Mouse (Mus musculus): ENCODE results near the gene Ndufab1. TPM values are rescaled to one million over a fixed set of nuclear protein-coding genes. Genes with fewer than 3 reads are reported as not detected.
A peak's percentile ranks its signal among the peaks of the same experiment; 100 is the strongest.

Ndufab1 gene
- 582 and 605 TPM in 2 replicates for polyA plus RNA-seq (2015; fragmentation: Nextera tagmentation; extraction: Ambion mirVana)

DNA sequence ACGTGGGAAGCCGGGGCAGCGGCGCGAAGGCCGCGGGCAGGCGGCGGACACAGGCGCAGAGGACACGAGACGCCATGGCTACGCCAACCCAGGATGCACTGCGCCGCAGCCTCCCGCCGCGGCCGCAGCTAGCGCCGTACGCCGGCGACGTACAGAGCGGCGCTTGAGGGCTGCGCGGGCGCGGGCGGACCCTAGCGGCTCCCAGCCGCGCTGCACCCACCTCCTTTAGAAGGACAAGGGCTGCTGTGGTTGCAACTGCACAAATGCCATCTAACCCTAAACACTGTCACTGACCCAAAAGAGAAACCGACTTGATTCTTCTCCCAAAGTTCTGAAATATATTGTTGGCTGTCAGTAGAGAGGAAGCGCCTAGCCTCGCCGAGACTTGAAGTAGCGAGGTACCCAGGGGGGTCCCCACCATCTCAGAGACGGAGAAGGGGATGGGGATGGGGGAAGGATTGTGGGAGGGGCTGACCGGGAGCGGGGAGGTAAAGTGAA, at the start of gene Ndufab1:
Gene Ndufab1 (minus strand): TSS at position 140 of the 498 bp plus-strand sequence.
- under 1% methylated on average over 31 of the region's 43 CpGs for WGBS
- Histone ChIP-seq H3K27ac (replicated peaks) (peak within 1 kb of the TSS; percentile 58), H3K27me3 (ENCODE audit: control insufficient read depth, insufficient read depth, low read length) (no peaks in the 10 kb centered on the region)

DNA sequence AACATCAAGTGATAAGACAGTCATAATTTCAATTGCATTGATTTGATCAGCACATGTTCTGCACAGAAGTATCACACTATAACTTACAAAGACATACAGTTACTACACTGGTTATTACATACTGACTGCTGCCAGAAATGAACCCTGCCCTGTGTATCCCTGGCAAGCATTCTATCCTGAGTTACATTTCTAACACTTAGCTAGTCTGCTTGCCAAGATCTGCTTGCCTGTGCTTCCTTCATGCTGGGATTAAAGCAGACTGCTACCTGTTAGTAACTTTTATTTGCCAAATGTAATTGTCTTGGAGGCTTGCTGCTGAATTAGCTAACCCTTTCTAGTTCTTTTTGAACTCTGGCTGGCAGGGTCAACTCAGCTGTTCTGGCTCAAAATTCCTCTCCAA, 39.3 kb upstream of the Ndufab1 start:
- Histone ChIP-seq H3K9ac (ENCODE audit: low read length) (no peak overlapping the region), H3K4me2 (replicated peaks; ENCODE audit: low read depth) (no peak overlapping the region), H3K4me1 (replicated peaks; ENCODE audit: control insufficient read depth, insufficient read depth) (no peaks in the 10 kb centered on the region), H3K27me3 (ENCODE audit: control insufficient read depth, insufficient read depth, low read length) (no peaks in the 10 kb centered on the region), H3K36me3 (ENCODE audit: control insufficient read depth, insufficient read depth, low read length) (peaks cover 31% of the 10 kb centered on the region), H3K4me3 (ENCODE audit: low read depth, low read length) (no peak overlapping the region), H3K27ac (replicated peaks) (no peak overlapping the region), H3K9me3 (ENCODE audit: control insufficient read depth, low read length) (no peaks in the 10 kb centered on the region)
- DNase-seq (ENCODE audit: low spot score) (no peak), ATAC-seq (ENCODE audit: low FRiP score, low TSS enrichment) (no peak)
- TF ChIP-seq CTCF (IDR thresholded peaks at IDR 0.05; ENCODE audit: low read depth) (no peak), EP300 (optimal IDR thresholded peaks at IDR 0.05) (no peak)

More for the DNA sequence above, at the start of gene Ndufab1:
- Histone ChIP-seq H3K9ac (ENCODE audit: low read length) (peak within 1 kb of the TSS; percentile 82), H3K4me3 (ENCODE audit: low read depth, low read length) (peak within 1 kb of the TSS; percentile 69), H3K4me1 (replicated peaks; ENCODE audit: control insufficient read depth, insufficient read depth) (peaks cover 4% of the 10 kb centered on the region), H3K4me2 (replicated peaks; ENCODE audit: low read depth) (peak within 1 kb of the TSS; percentile 64), H3K9me3 (ENCODE audit: control insufficient read depth, low read length) (no peaks in the 10 kb centered on the region), H3K36me3 (ENCODE audit: control insufficient read depth, insufficient read depth, low read length) (no peaks in the 10 kb centered on the region; the same call in 1 of the 2 replicates)
- TF ChIP-seq CTCF (IDR thresholded peaks at IDR 0.05; ENCODE audit: low read depth) (peak; percentile 78), EP300 (optimal IDR thresholded peaks at IDR 0.05) (no peak)
- peak; percentile 99 for ATAC-seq (ENCODE audit: low FRiP score, low TSS enrichment)
- DNase-seq (ENCODE audit: low spot score): peak; percentile 89

DNA sequence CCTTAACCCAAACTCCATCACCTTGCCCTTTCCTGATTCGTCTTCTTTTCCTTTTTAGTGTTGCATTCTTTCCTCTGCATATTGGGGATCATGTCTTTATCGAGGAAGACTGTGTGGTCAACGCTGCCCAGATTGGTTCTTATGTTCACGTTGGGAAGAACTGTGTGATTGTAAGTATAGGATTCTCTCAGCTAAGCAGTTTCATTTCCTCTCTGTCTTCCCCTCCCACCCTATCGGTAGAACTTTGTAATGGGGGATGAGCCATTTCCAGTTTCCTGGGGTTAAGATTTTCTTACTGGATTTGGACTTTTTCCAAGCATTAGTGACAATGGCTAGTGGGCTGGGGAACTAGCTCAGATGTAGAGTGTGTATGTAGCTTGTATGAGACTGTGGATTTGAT, 36.5 kb upstream of the Ndufab1 start:
- no peaks in the 10 kb centered on the region for H3K27me3 ChIP-seq (ENCODE audit: control insufficient read depth, insufficient read depth, low read length)
- no peak overlapping the region for H3K27ac ChIP-seq (replicated peaks)
- DNase-seq (ENCODE audit: low spot score) (no peak), ATAC-seq (ENCODE audit: low FRiP score, low TSS enrichment) (no peak)
- H3K9ac ChIP-seq (ENCODE audit: low read length): no peak overlapping the region
- H3K4me3 ChIP-seq (ENCODE audit: low read depth, low read length): no peak overlapping the region
- 91% methylated on average over 5 of the region's 5 CpGs for WGBS
- TF ChIP-seq EP300 (optimal IDR thresholded peaks at IDR 0.05): no peak
- no peak for TF ChIP-seq CTCF (IDR thresholded peaks at IDR 0.05; ENCODE audit: low read depth)
- peaks cover 4% of the 10 kb centered on the region; the same call in 1 of the 2 replicates for H3K4me1 ChIP-seq (replicated peaks; ENCODE audit: control insufficient read depth, insufficient read depth)
- no peaks in the 10 kb centered on the region for H3K9me3 ChIP-seq (ENCODE audit: control insufficient read depth, low read length)
- H3K4me2 ChIP-seq (replicated peaks; ENCODE audit: low read depth): no peak overlapping the region
- H3K36me3 ChIP-seq (ENCODE audit: control insufficient read depth, insufficient read depth, low read length): peaks cover 28% of the 10 kb centered on the region

DNA sequence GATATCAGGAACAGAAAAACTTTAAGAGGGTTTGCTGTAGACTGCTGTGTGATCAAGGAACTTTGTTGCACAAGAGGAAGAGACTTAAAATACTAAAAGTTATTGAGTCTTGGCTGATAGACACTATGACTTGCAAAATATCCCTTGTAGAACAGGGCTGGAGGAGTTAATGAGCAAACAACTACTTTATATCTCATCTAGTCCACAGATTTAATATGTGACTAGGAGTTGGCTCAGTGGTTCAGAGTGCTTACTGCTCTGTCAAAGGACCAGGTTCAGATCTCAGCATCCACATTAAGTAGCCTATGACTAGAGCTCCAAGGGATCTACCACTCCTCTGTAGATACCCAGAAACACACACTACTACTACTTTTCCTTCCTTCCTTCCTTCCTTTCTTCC, 35.4 kb upstream of the Ndufab1 start:
- ATAC-seq (ENCODE audit: low FRiP score, low TSS enrichment) (no peak), DNase-seq (ENCODE audit: low spot score) (no peak)
- peaks cover 4% of the 10 kb centered on the region; the same call in 1 of the 2 replicates for H3K4me1 ChIP-seq (replicated peaks; ENCODE audit: control insufficient read depth, insufficient read depth)
- H3K36me3 ChIP-seq (ENCODE audit: control insufficient read depth, insufficient read depth, low read length): peaks cover 20% of the 10 kb centered on the region
- H3K9me3 ChIP-seq (ENCODE audit: control insufficient read depth, low read length): no peaks in the 10 kb centered on the region
- no peak overlapping the region for H3K27ac ChIP-seq (replicated peaks)
- no peaks in the 10 kb centered on the region for H3K27me3 ChIP-seq (ENCODE audit: control insufficient read depth, insufficient read depth, low read length)
- TF ChIP-seq CTCF (IDR thresholded peaks at IDR 0.05; ENCODE audit: low read depth) (no peak), EP300 (optimal IDR thresholded peaks at IDR 0.05) (no peak)
- no peak overlapping the region for H3K9ac ChIP-seq (ENCODE audit: low read length)
- H3K4me3 ChIP-seq (ENCODE audit: low read depth, low read length): no peak overlapping the region
- no peak overlapping the region for H3K4me2 ChIP-seq (replicated peaks; ENCODE audit: low read depth)

DNA sequence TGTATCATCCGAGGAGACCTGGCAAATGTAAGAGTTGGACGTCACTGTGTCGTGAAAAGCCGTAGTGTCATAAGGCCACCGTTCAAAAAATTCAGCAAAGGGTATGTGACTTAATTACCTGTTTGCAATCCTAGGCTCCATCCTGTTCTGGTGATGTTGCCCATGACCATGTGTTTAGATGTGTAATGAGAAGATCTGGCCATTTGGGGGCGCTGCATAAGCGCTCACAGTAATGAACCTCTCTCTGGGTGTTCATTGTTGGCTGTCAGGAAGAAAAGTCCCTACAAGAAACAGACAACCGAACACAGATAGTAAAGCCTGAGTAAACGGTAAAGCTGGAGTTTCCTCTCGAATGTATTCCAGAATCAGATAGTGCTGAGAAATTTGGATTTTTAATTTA, 33.4 kb upstream of the Ndufab1 start:
- no peak overlapping the region for H3K9ac ChIP-seq (ENCODE audit: low read length)
- H3K27ac ChIP-seq (replicated peaks): no peak overlapping the region
- peaks cover 4% of the 10 kb centered on the region; the same call in 1 of the 2 replicates for H3K4me1 ChIP-seq (replicated peaks; ENCODE audit: control insufficient read depth, insufficient read depth)
- 69% methylated on average over 10 of the region's 10 CpGs for WGBS
- H3K4me2 ChIP-seq (replicated peaks; ENCODE audit: low read depth): no peak overlapping the region
- peaks cover 15% of the 10 kb centered on the region; the same call in 1 of the 2 replicates for H3K36me3 ChIP-seq (ENCODE audit: control insufficient read depth, insufficient read depth, low read length)
- TF ChIP-seq EP300 (optimal IDR thresholded peaks at IDR 0.05): no peak
- TF ChIP-seq CTCF (IDR thresholded peaks at IDR 0.05; ENCODE audit: low read depth): peak; percentile 68
- H3K9me3 ChIP-seq (ENCODE audit: control insufficient read depth, low read length): no peaks in the 10 kb centered on the region
- ATAC-seq (ENCODE audit: low FRiP score, low TSS enrichment): no peak
- no peak overlapping the region for H3K4me3 ChIP-seq (ENCODE audit: low read depth, low read length)
- peak; percentile 68 for DNase-seq (ENCODE audit: low spot score)
- H3K27me3 ChIP-seq (ENCODE audit: control insufficient read depth, insufficient read depth, low read length): no peaks in the 10 kb centered on the region

DNA sequence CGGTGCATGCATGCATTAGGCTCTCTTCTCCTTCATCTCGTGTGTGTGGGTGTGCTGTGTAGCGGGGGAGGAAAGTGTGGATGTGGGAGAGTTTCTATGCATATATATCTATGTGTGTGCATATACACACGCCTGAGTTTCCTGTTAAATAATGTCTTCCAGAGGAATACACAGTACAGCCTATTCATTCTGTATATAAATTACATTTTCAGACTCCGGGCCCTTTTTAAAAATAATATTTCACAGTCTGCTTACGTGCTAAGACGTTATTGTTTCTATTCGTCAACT, 31.6 kb upstream of the Ndufab1 start:
- H3K36me3 ChIP-seq (ENCODE audit: control insufficient read depth, insufficient read depth, low read length): peaks cover 3% of the 10 kb centered on the region; the same call in 1 of the 2 replicates
- H3K9ac ChIP-seq (ENCODE audit: low read length): peak overlapping the region; percentile 82
- H3K9me3 ChIP-seq (ENCODE audit: control insufficient read depth, low read length): no peaks in the 10 kb centered on the region
- ATAC-seq (ENCODE audit: low FRiP score, low TSS enrichment): 0 out of 2 replicates have a peak, but pooled peaks have one; percentile 11
- TF ChIP-seq CTCF (IDR thresholded peaks at IDR 0.05; ENCODE audit: low read depth) (no peak), EP300 (optimal IDR thresholded peaks at IDR 0.05) (no peak)
- H3K27me3 ChIP-seq (ENCODE audit: control insufficient read depth, insufficient read depth, low read length): no peaks in the 10 kb centered on the region
- no peak for DNase-seq (ENCODE audit: low spot score)
- peak overlapping the region; percentile 89 for H3K4me3 ChIP-seq (ENCODE audit: low read depth, low read length)
- H3K4me2 ChIP-seq (replicated peaks; ENCODE audit: low read depth): peak overlapping the region; percentile 83
- 15% methylated on average over 8 of the region's 8 CpGs for WGBS
- H3K4me1 ChIP-seq (replicated peaks; ENCODE audit: control insufficient read depth, insufficient read depth): peaks cover 4% of the 10 kb centered on the region; the same call in 1 of the 2 replicates
- H3K27ac ChIP-seq (replicated peaks): peak overlapping the region; percentile 83

Data from stomach, postnatal 0 days (tissue).